Comparison of ENCODE assay signal across 8 mouse cellular contexts in genomic region chr16:34996133-34996532, GRCm38 (mm10). TPM values are rescaled to one million over a fixed set of nuclear protein-coding genes. Genes with fewer than 3 reads are reported as not detected.
A peak's percentile ranks its signal among the peaks of the same experiment; 100 is the strongest.
DNase-seq lines count a peak whose midpoint lies in the region; ATAC-seq lines count a peak whose summit lies in the region.

No protein-coding gene starts in this region.

- 0 out of 2 replicates have a peak, but pooled peaks have one; percentile 41 for ATAC-seq in forebrain, embryonic 16.5 days
- no peak for ATAC-seq in forebrain, embryonic 15.5 days (replicated peaks)
- no peak; the same call in 1 of the 2 replicates for ATAC-seq in intestine, embryonic 15.5 days

- peak; percentile 69 for DNase-seq in Muller cell, postnatal 12 days (ENCODE audit: inconsistent ontology term)
- DNase-seq in frontal cortex, adult 2 months (ENCODE audit: extremely low spot score in 1 of 2, low spot score in 1 of 2), result peak; percentile 81 to 90
- DNase-seq in left cerebral cortex, adult 9 months (ENCODE audit: low spot score in 2 of 2), result peak; percentile 62 to 86
- peak; percentile 70 for DNase-seq in right cerebral cortex, postnatal 4 days
- no peak for DNase-seq in thymus, postnatal 4 days

- H3K9ac ChIP-seq in forebrain, embryonic 16.5 days (replicated peaks; ENCODE audit: low read depth, low read length), result no peak overlapping the region
- no peak overlapping the region for H3K9ac ChIP-seq in forebrain, embryonic 15.5 days (replicated peaks)
- no peak overlapping the region for H3K9ac ChIP-seq in intestine, embryonic 15.5 days

- no peaks in the 10 kb centered on the region for H3K27me3 ChIP-seq in forebrain, embryonic 16.5 days (replicated peaks; ENCODE audit: control insufficient read depth, insufficient read depth, low read length)
- no peaks in the 10 kb centered on the region for H3K27me3 ChIP-seq in forebrain, embryonic 15.5 days
- H3K27me3 ChIP-seq in intestine, embryonic 15.5 days (replicated peaks), result no peaks in the 10 kb centered on the region

- no peaks in the 10 kb centered on the region for H3K9me3 ChIP-seq in forebrain, embryonic 16.5 days (ENCODE audit: control insufficient read depth, low read length)
- H3K9me3 ChIP-seq in forebrain, embryonic 15.5 days, result no peaks in the 10 kb centered on the region
- H3K9me3 ChIP-seq in intestine, embryonic 15.5 days, result no peaks in the 10 kb centered on the region

- H3K36me3 ChIP-seq in forebrain, embryonic 16.5 days (ENCODE audit: control insufficient read depth, insufficient read depth), result no peaks in the 10 kb centered on the region
- H3K36me3 ChIP-seq in forebrain, embryonic 15.5 days, result no peaks in the 10 kb centered on the region
- H3K36me3 ChIP-seq in intestine, embryonic 15.5 days, result no peaks in the 10 kb centered on the region

- no peak overlapping the region for H3K4me2 ChIP-seq in forebrain, embryonic 16.5 days (ENCODE audit: low read length)
- no peak overlapping the region for H3K4me2 ChIP-seq in forebrain, embryonic 15.5 days (replicated peaks)
- H3K4me2 ChIP-seq in intestine, embryonic 15.5 days (replicated peaks), result peak overlapping the region; percentile 5; the same call in 1 of the 2 replicates

- 24% methylated on average over 5 of the region's 5 CpGs for WGBS in forebrain, embryonic 16.5 days
- 32% methylated on average over 5 of the region's 5 CpGs for WGBS in forebrain, embryonic 15.5 days
- WGBS in intestine, embryonic 15.5 days, result 35% methylated on average over 5 of the region's 5 CpGs

- H3K4me3 ChIP-seq in forebrain, embryonic 16.5 days (replicated peaks; ENCODE audit: low read length), result no peak overlapping the region
- no peak overlapping the region for H3K4me3 ChIP-seq in forebrain, embryonic 15.5 days
- H3K4me3 ChIP-seq in intestine, embryonic 15.5 days (replicated peaks), result peak overlapping the region; percentile 24

- no peak overlapping the region for H3K27ac ChIP-seq in forebrain, embryonic 16.5 days (ENCODE audit: low read length)
- no peak overlapping the region for H3K27ac ChIP-seq in forebrain, embryonic 15.5 days (replicated peaks)
- H3K27ac ChIP-seq in intestine, embryonic 15.5 days, result peak overlapping the region; percentile 75

- H3K4me1 ChIP-seq in forebrain, embryonic 16.5 days (replicated peaks; ENCODE audit: control insufficient read depth, insufficient read depth, low read length), result peaks cover 31% of the 10 kb centered on the region
- peaks cover 28% of the 10 kb centered on the region for H3K4me1 ChIP-seq in forebrain, embryonic 15.5 days
- peaks cover 18% of the 10 kb centered on the region for H3K4me1 ChIP-seq in intestine, embryonic 15.5 days (replicated peaks)

RNA-seq across cellular contexts. Expression of gene Hacd2, which starts 26.1 kb away (rescaled TPM):
- 39.1 and 39.8 TPM in 2 replicates for polyA plus RNA-seq in forebrain, embryonic 16.5 days (2015; fragmentation: Nextera tagmentation; extraction: Ambion mirVana)
- polyA plus RNA-seq in forebrain, embryonic 15.5 days (2015; fragmentation: Nextera tagmentation; extraction: Ambion mirVana), result 39.6 and 41.6 TPM in 2 replicates
- 34.0 and 44.7 TPM in 2 replicates for polyA plus RNA-seq in frontal cortex, adult 2 months (2012; rRNA removed)
- 92.3 and 112 TPM in 2 replicates for polyA plus RNA-seq in intestine, embryonic 15.5 days (2015; fragmentation: Nextera tagmentation; extraction: Ambion mirVana)
